Mouse (Mus musculus): ENCODE data around the gene Cdk2ap2. TPM values are rescaled to one million over a fixed set of nuclear protein-coding genes. Genes with fewer than 3 reads are reported as not detected.
A peak's percentile ranks its signal among the peaks of the same experiment; 100 is the strongest.

The Cdk2ap2 gene
- total and polyA plus RNA-seq, 2 experiments from 2014 or later = 37.4 to 60.5 TPM

DNA sequence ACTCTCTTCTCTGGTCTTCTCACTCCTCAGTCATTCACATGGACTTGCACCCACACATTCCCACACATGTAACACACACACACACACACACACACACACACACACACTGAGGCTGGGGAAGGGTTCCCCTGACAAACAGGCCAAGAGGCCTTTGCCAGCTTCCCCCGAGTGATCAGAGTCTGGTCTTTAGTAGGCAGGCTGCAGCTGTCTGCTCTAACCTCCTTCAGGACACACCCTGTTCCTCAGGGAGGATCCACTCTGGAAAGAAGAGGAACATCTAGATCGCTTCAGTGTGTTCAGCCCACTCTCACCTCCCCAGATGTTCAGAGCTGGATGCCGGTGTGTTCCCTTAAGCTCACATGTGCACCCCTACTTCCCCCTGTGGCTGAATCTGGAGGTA lies 2.6 kb upstream of the Cdk2ap2 start:
- Histone ChIP-seq H3K27ac (ENCODE audit: low read depth, low read length) (no peak overlapping the region), H3K36me3 (ENCODE audit: insufficient read depth, low read length) (no peaks in the 10 kb centered on the region), H3K4me3 (ENCODE audit: low read depth, low read length) (no peak overlapping the region), H3K4me1 (ENCODE audit: insufficient read depth, low read length) (0 out of 2 replicates have a peak, but pooled peaks cover 11% of the 10 kb centered on the region), H3K27me3 (ENCODE audit: insufficient read depth, low read length) (no peaks in the 10 kb centered on the region), H3K4me2 (ENCODE audit: low read depth, low read length, poor library complexity, severe bottlenecking) (no peak overlapping the region), H3K9me3 (ENCODE audit: low read length) (no peaks in the 10 kb centered on the region), H3K9ac (replicated peaks; ENCODE audit: low read length, poor library complexity, severe bottlenecking) (no peak overlapping the region)
- 82% methylated on average over 3 of the region's 3 CpGs for WGBS
- DNase-seq (ENCODE audit: low spot score) (no peak), ATAC-seq (ENCODE audit: low FRiP score) (no peak)
- TF ChIP-seq CTCF (IDR thresholded peaks at IDR 0.05) = no peak

GRCm38 (mm10) chr19:4094774-4095303 lies 2.1 kb upstream of the Cdk2ap2 start:
- H3K27ac ChIP-seq (ENCODE audit: low read depth, low read length) = no peak overlapping the region
- 0 out of 2 replicates have a peak, but pooled peaks cover 13% of the 10 kb centered on the region for H3K4me1 ChIP-seq (ENCODE audit: insufficient read depth, low read length)
- no peak overlapping the region for H3K4me3 ChIP-seq (ENCODE audit: low read depth, low read length)
- DNase-seq (ENCODE audit: low spot score) (no peak), ATAC-seq (ENCODE audit: low FRiP score) (no peak)
- no peaks in the 10 kb centered on the region for H3K36me3 ChIP-seq (ENCODE audit: insufficient read depth, low read length)
- H3K4me2 ChIP-seq (ENCODE audit: low read depth, low read length, poor library complexity, severe bottlenecking) = no peak overlapping the region
- WGBS = 80% methylated on average over 5 of the region's 5 CpGs
- H3K27me3 ChIP-seq (ENCODE audit: insufficient read depth, low read length) = no peaks in the 10 kb centered on the region
- TF ChIP-seq CTCF (IDR thresholded peaks at IDR 0.05) = no peak
- H3K9me3 ChIP-seq (ENCODE audit: low read length) = no peaks in the 10 kb centered on the region
- no peak overlapping the region for H3K9ac ChIP-seq (replicated peaks; ENCODE audit: low read length, poor library complexity, severe bottlenecking)

- peak overlapping the region; percentile 57 for H3K4me3 ChIP-seq (ENCODE audit: low read depth, low read length)
- DNase-seq (ENCODE audit: low spot score) (no peak), ATAC-seq (ENCODE audit: low FRiP score) (no peak)
- H3K4me1 ChIP-seq (ENCODE audit: insufficient read depth, low read length) = 0 out of 2 replicates have a peak, but pooled peaks cover 19% of the 10 kb centered on the region
- TF ChIP-seq CTCF (IDR thresholded peaks at IDR 0.05) = no peak
- no peak overlapping the region for H3K9ac ChIP-seq (replicated peaks; ENCODE audit: low read length, poor library complexity, severe bottlenecking)
- 75% methylated on average over 3 of the region's 3 CpGs for WGBS
- H3K36me3 ChIP-seq (ENCODE audit: insufficient read depth, low read length) = no peaks in the 10 kb centered on the region
- no peaks in the 10 kb centered on the region for H3K27me3 ChIP-seq (ENCODE audit: insufficient read depth, low read length)
- peak overlapping the region; percentile 80; the same call in 1 of the 2 replicates for H3K4me2 ChIP-seq (ENCODE audit: low read depth, low read length, poor library complexity, severe bottlenecking)
- peak overlapping the region; percentile 87 for H3K27ac ChIP-seq (ENCODE audit: low read depth, low read length)
- H3K9me3 ChIP-seq (ENCODE audit: low read length) = no peaks in the 10 kb centered on the region
These were observed 1.2 kb upstream of the Cdk2ap2 start for GRCm38 (mm10) chr19:4095802-4096201.

DNA sequence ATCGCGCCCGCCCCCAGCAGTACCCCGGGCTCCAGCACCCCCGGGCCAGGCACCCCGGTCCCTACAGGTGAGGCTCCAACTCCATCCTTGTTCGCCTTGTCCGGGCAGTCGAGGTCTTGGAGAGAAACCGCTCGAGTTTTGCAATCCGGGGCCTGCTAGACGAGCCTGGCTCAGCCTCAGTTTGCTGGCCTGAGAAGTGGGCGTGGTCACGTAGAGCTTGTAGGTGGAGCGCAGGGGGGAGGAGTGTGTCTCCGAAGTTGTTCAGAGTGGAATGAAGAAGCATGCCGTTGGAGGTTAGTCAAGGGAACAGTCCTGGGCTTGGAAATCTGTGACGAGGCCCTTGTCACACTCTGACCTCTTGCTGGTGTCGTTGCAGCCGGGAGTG lies 451 bp downstream of the Cdk2ap2 start:
- H3K4me1 ChIP-seq (ENCODE audit: insufficient read depth, low read length) = peaks cover 27% of the 10 kb centered on the region; the same call in 1 of the 2 replicates

GRCm38 (mm10) chr19:4098426-4098825 lies 1.4 kb downstream of the Cdk2ap2 start:
- ATAC-seq (ENCODE audit: low FRiP score) (no peak), DNase-seq (ENCODE audit: low spot score) (no peak)
- Histone ChIP-seq H3K27me3 (ENCODE audit: insufficient read depth, low read length) (no peaks in the 10 kb centered on the region), H3K4me2 (ENCODE audit: low read depth, low read length, poor library complexity, severe bottlenecking) (no peak overlapping the region), H3K4me1 (ENCODE audit: insufficient read depth, low read length) (peaks cover 28% of the 10 kb centered on the region; the same call in 1 of the 2 replicates), H3K36me3 (ENCODE audit: insufficient read depth, low read length) (peaks cover 7% of the 10 kb centered on the region), H3K27ac (ENCODE audit: low read depth, low read length) (no peak overlapping the region), H3K9me3 (ENCODE audit: low read length) (no peaks in the 10 kb centered on the region), H3K4me3 (ENCODE audit: low read depth, low read length) (no peak overlapping the region), H3K9ac (replicated peaks; ENCODE audit: low read length, poor library complexity, severe bottlenecking) (no peak overlapping the region)
- TF ChIP-seq CTCF (IDR thresholded peaks at IDR 0.05) = no peak
- WGBS = 90% methylated on average over 13 of the region's 13 CpGs

More for the DNA sequence above, 451 bp downstream of the Cdk2ap2 start:
- Histone ChIP-seq H3K4me3 (ENCODE audit: low read depth, low read length) (peak overlapping the region; percentile 57), H3K36me3 (ENCODE audit: insufficient read depth, low read length) (no peaks in the 10 kb centered on the region), H3K9ac (replicated peaks; ENCODE audit: low read length, poor library complexity, severe bottlenecking) (0 out of 2 replicates have a peak overlapping the region, but pooled peaks have one; percentile 51), H3K27ac (ENCODE audit: low read depth, low read length) (peak overlapping the region; percentile 47; the same call in 1 of the 2 replicates), H3K4me2 (ENCODE audit: low read depth, low read length, poor library complexity, severe bottlenecking) (peak overlapping the region; percentile 80), H3K9me3 (ENCODE audit: low read length) (no peaks in the 10 kb centered on the region), H3K27me3 (ENCODE audit: insufficient read depth, low read length) (no peaks in the 10 kb centered on the region)
- no peak for ATAC-seq (ENCODE audit: low FRiP score)
- DNase-seq (ENCODE audit: low spot score) = no peak
- TF ChIP-seq CTCF (IDR thresholded peaks at IDR 0.05) = no peak
- WGBS = 3% methylated on average over 21 of the region's 21 CpGs

- no peak for ATAC-seq (ENCODE audit: low FRiP score)
These were observed 2.1 kb downstream of the Cdk2ap2 start for GRCm38 (mm10) chr19:4099056-4099455.

More at GRCm38 (mm10) chr19:4099056-4099455, 2.1 kb downstream of the Cdk2ap2 start:
- Histone ChIP-seq H3K27ac (ENCODE audit: low read depth, low read length) (peak overlapping the region; percentile 38; the same call in 1 of the 2 replicates), H3K9me3 (ENCODE audit: low read length) (no peaks in the 10 kb centered on the region), H3K4me1 (ENCODE audit: insufficient read depth, low read length) (peaks cover 28% of the 10 kb centered on the region; the same call in 1 of the 2 replicates), H3K4me2 (ENCODE audit: low read depth, low read length, poor library complexity, severe bottlenecking) (0 out of 2 replicates have a peak overlapping the region, but pooled peaks have one; percentile 9), H3K4me3 (ENCODE audit: low read depth, low read length) (no peak overlapping the region), H3K27me3 (ENCODE audit: insufficient read depth, low read length) (no peaks in the 10 kb centered on the region), H3K9ac (replicated peaks; ENCODE audit: low read length, poor library complexity, severe bottlenecking) (no peak overlapping the region), H3K36me3 (ENCODE audit: insufficient read depth, low read length) (peaks cover 8% of the 10 kb centered on the region)
- peak; percentile 92 for TF ChIP-seq CTCF (IDR thresholded peaks at IDR 0.05)
- whole genome bisulfite sequencing = 10% methylated on average over 9 of the region's 9 CpGs
- DNase-seq (ENCODE audit: low spot score) = peak; percentile 91

Data from midbrain, postnatal 0 days (tissue).